Mouse (Mus musculus): ENCODE results near the gene Ppp1r9a.

DNA sequence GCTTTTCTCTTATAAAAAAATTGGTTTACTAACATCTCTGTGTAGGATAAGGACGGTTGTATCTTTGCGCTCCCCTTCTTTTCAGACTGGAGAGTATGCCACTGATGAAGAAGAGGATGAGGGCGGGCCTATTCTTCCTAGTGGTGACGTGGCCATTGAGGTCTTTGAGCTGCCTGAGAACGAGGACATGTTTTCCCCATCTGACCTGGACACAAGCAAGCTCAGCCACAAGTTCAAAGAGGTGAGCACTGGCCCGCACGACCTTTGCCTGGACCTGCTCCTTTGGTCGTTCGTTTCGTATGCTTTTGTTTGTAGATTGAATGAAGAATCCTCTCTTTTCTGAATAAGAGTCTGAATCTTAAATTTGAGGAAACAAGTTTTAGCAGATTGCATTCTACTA lies 197.6 kb downstream of the Ppp1r9a start:
- TF ChIP-seq CTCF (IDR thresholded peaks at IDR 0.05; ENCODE audit: extremely low read depth, insufficient read length, insufficient replicate concordance, low read depth, low read length) (no peak), POLR2A (IDR thresholded peaks at IDR 0.05; ENCODE audit: low read depth, low read length) (no peak)
